In the genomic region with DNA sequence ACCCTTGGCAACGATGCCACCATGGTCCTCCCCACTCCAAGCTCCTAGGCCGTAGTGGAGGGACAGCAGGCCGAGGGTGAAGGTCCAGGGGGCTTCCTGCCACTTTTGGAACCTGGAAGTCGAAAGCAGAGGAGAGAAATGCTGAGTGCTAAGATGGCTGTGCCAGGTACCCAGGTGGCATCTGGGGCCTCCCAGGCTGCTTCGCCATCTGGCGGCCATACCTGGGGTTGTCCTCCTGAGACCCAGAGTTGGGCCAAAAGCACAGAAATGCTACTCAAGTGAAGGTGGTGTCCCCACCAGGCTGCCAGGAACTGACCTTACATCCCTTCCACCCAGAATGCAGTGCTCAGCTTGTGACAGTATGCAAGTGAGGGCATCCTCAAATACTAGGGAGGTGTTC, we compare ENCODE assay signal across 10 mouse cellular contexts. TPM values are rescaled to one million over a fixed set of nuclear protein-coding genes. Genes with fewer than 3 reads are reported as not detected.
DNase-seq lines count a peak whose midpoint lies in the region; ATAC-seq and TF ChIP-seq lines count a peak whose summit lies in the region.
"Had no signal": no experiment of that assay in that cellular context is flagged by ENCODE, and none has a peak within 500 bp of the region (broad histone marks: within the 10 kb centered on the region; RNA-seq: fewer than 3 reads in every experiment).

No protein-coding gene starts in this region.

- no peaks in the 10 kb centered on the region for H3K9me3 ChIP-seq in heart, postnatal 0 days (replicated peaks; ENCODE audit: control insufficient read depth, low read length)
- no peaks in the 10 kb centered on the region for H3K9me3 ChIP-seq in forebrain, embryonic 10.5 days

- H3K9ac ChIP-seq in heart, postnatal 0 days (replicated peaks; ENCODE audit: low read depth, low read length): no peak overlapping the region

- H3K36me3 ChIP-seq in heart, postnatal 0 days (replicated peaks; ENCODE audit: control insufficient read depth, insufficient read depth, low read length): peaks cover 20% of the 10 kb centered on the region
- peaks cover 89% of the 10 kb centered on the region for H3K36me3 ChIP-seq in forebrain, embryonic 10.5 days (replicated peaks)

- WGBS in heart, postnatal 0 days: 82% methylated on average over 6 of the region's 6 CpGs
- WGBS in forebrain, embryonic 10.5 days: 79% methylated on average over 6 of the region's 6 CpGs

- TF ChIP-seq CTCF in heart, postnatal 0 days (IDR thresholded peaks at IDR 0.05; ENCODE audit: low read depth): peak; percentile 37

- no peak for DNase-seq in heart, postnatal 0 days (ENCODE audit: low spot score)
- DNase-seq in heart, adult 11 months: no peak
- peak; percentile 39 for DNase-seq in thymus, postnatal 25 days
- DNase-seq in thymus, adult 18-20 months: no peak
- DNase-seq in left cerebral cortex, postnatal 10 days (ENCODE audit: extremely low spot score in 1 of 2, low spot score in 2 of 2): no peak
- DNase-seq in c-Kit-positive CD71-positive TER-119-positive erythroid progenitor cells, embryonic 14.5 days (ENCODE audit: low spot score): no peak
- no peak for DNase-seq in forebrain, embryonic 10.5 days (ENCODE audit: extremely low spot score, low spot score)

- no peak for ATAC-seq in heart, postnatal 0 days (ENCODE audit: insufficient read depth, low read depth)
- ATAC-seq in erythroid progenitor cell, adult 5-6 weeks (replicated peaks; ENCODE audit: low FRiP score, poor library complexity, severe bottlenecking): 0 out of 2 replicates have a peak, but pooled peaks have one; percentile 45

- H3K27me3 ChIP-seq in heart, postnatal 0 days (ENCODE audit: control insufficient read depth, insufficient read depth, low read length): no peaks in the 10 kb centered on the region
- H3K27me3 ChIP-seq in forebrain, embryonic 10.5 days (ENCODE audit: poor library complexity, severe bottlenecking): no peaks in the 10 kb centered on the region

- no peaks in the 10 kb centered on the region for H3K4me1 ChIP-seq in heart, postnatal 0 days (ENCODE audit: control insufficient read depth, insufficient read depth)
- H3K4me1 ChIP-seq in forebrain, embryonic 10.5 days: peaks cover 18% of the 10 kb centered on the region

- intact Hi-C loops in left cerebral cortex, postnatal 10 days (cut with DNase I): no loop called here

- no peak overlapping the region for H3K27ac ChIP-seq in heart, postnatal 0 days (ENCODE audit: low read depth)
- H3K27ac ChIP-seq in forebrain, embryonic 10.5 days: no peak overlapping the region

- no peak overlapping the region for H3K4me2 ChIP-seq in heart, postnatal 0 days (ENCODE audit: low read depth, low read length)
- H3K4me2 ChIP-seq: heart, embryonic 11.5 days had no signal

- no peak overlapping the region for H3K4me3 ChIP-seq in heart, postnatal 0 days (ENCODE audit: low read depth, low read length)
- H3K4me3 ChIP-seq in forebrain, embryonic 10.5 days: no peak overlapping the region

- TF ChIP-seq EP300 in heart, postnatal 0 days (IDR thresholded peaks at IDR 0.05; ENCODE audit: low read depth): no peak

RNA-seq across cellular contexts. Expression of gene Nanos3, which starts 11.2 kb away (rescaled TPM):
- total RNA-seq in heart, postnatal 0 days (2014; rRNA removed; ENCODE audit: low replicate concordance): 1.4 TPM in 1 of 2 replicates, not detected in the other
- polyA plus RNA-seq in heart, postnatal 0 days (2015; fragmentation: Nextera tagmentation; extraction: Ambion mirVana): 4.6 and 6.0 TPM in 2 replicates
- total RNA-seq in erythroid progenitor cell, adult 5-6 weeks (2015; ENCODE audit: low replicate concordance): not detected in 2 replicates
- not detected in 2 replicates for total RNA-seq in erythroid progenitor cell, adult 5-6 weeks (2017; ENCODE audit: low replicate concordance)
- 1 to 10 TPM; 5.4 to 6.8 TPM for total RNA-seq in left cerebral cortex, postnatal 10 days (2021)
- polyA plus RNA-seq in forebrain, embryonic 10.5 days (2016; fragmentation: Nextera tagmentation; extraction: Ambion mirVana): 2.6 and 3.7 TPM in 2 replicates

RNA-seq across cellular contexts. Expression of gene 4930432K21Rik, which starts 26.0 kb away (rescaled TPM):
- 0.43 TPM in 1 of 2 replicates, not detected in the other for total RNA-seq in heart, postnatal 0 days (2014; rRNA removed; ENCODE audit: low replicate concordance)
- 0.34 and 0.48 TPM in 2 replicates for polyA plus RNA-seq in heart, postnatal 0 days (2015; fragmentation: Nextera tagmentation; extraction: Ambion mirVana)
- total RNA-seq in erythroid progenitor cell, adult 5-6 weeks (2015; ENCODE audit: low replicate concordance): not detected in 2 replicates
- total RNA-seq in erythroid progenitor cell, adult 5-6 weeks (2017; ENCODE audit: low replicate concordance): 0.51 TPM in 1 of 2 replicates, not detected in the other
- 1 to 10 TPM; 2.9 to 3.2 TPM for total RNA-seq in left cerebral cortex, postnatal 10 days (2021)
- polyA plus RNA-seq in forebrain, embryonic 10.5 days (2016; fragmentation: Nextera tagmentation; extraction: Ambion mirVana): 1.9 and 2.4 TPM in 2 replicates

RNA-seq across cellular contexts. Expression of gene Cc2d1a, which starts 26.1 kb away (rescaled TPM):
- 13.1 and 17.1 TPM in 2 replicates for total RNA-seq in heart, postnatal 0 days (2014; rRNA removed; ENCODE audit: low replicate concordance)
- polyA plus RNA-seq in heart, postnatal 0 days (2015; fragmentation: Nextera tagmentation; extraction: Ambion mirVana): 8.4 and 10.2 TPM in 2 replicates
- total RNA-seq in erythroid progenitor cell, adult 5-6 weeks (2015; ENCODE audit: low replicate concordance): 2.1 and 4.3 TPM in 2 replicates
- total RNA-seq in erythroid progenitor cell, adult 5-6 weeks (2017; ENCODE audit: low replicate concordance): 1.3 and 17.9 TPM in 2 replicates
- 10 to 100 TPM; 66.7 to 70.7 TPM for total RNA-seq in left cerebral cortex, postnatal 10 days (2021)
- 17.3 and 20.8 TPM in 2 replicates for polyA plus RNA-seq in forebrain, embryonic 10.5 days (2016; fragmentation: Nextera tagmentation; extraction: Ambion mirVana)

RNA-seq across cellular contexts. Expression of gene Podnl1, which starts 48.1 kb away (rescaled TPM):
- total RNA-seq in heart, postnatal 0 days (2014; rRNA removed; ENCODE audit: low replicate concordance): not detected in 2 replicates
- polyA plus RNA-seq in heart, postnatal 0 days (2015; fragmentation: Nextera tagmentation; extraction: Ambion mirVana): 0.04 TPM in 2 replicates
- not detected in 2 replicates for total RNA-seq in erythroid progenitor cell, adult 5-6 weeks (2015; ENCODE audit: low replicate concordance)
- total RNA-seq in erythroid progenitor cell, adult 5-6 weeks (2017; ENCODE audit: low replicate concordance): 0.13 and 1.1 TPM in 2 replicates
- not detected for total RNA-seq in left cerebral cortex, postnatal 10 days (2021)
- polyA plus RNA-seq in forebrain, embryonic 10.5 days (2016; fragmentation: Nextera tagmentation; extraction: Ambion mirVana): 0.14 and 0.17 TPM in 2 replicates
- total RNA-seq: left cerebral cortex, adult 18-20 months had no signal
